Mouse (Mus musculus) cerebellum, adult 9-10 months (tissue): ENCODE measurements around the gene Carhsp1.

Experiments used
- DNase-seq: peaks from one replicate; pipeline ENCODE4 v3.0.0; 2022

Gene Carhsp1

DNA sequence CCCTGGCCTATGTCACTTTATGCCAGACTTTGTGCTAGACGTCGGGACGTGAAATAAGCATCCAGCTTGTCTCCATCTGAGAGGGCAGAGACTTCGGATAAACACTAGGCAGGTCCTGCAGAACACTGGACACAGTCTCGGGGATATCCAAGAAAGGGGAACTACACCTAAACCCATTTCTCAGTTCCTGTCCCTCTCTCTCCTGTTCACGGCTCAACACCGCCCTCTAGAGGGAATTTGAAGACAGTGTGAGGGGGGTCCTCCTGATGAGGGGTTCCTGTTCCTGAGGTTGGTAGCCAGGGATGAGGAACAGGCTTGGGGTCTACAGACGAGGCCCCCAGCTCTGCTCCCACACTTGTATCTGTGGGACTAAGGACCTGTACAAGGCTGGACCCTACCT lies 2.2 kb upstream of the Carhsp1 start:
- no peak for DNase-seq

GRCm38 (mm10) chr16:8673343-8673742 lies 1.4 kb upstream of the Carhsp1 start:
- no peak for DNase-seq

GRCm38 (mm10) chr16:8672811-8673210 lies 856 bp upstream of the Carhsp1 start:
- no peak for DNase-seq

GRCm38 (mm10) chr16:8672350-8672687 lies 364 bp upstream of the Carhsp1 start:
- no peak for DNase-seq

DNA sequence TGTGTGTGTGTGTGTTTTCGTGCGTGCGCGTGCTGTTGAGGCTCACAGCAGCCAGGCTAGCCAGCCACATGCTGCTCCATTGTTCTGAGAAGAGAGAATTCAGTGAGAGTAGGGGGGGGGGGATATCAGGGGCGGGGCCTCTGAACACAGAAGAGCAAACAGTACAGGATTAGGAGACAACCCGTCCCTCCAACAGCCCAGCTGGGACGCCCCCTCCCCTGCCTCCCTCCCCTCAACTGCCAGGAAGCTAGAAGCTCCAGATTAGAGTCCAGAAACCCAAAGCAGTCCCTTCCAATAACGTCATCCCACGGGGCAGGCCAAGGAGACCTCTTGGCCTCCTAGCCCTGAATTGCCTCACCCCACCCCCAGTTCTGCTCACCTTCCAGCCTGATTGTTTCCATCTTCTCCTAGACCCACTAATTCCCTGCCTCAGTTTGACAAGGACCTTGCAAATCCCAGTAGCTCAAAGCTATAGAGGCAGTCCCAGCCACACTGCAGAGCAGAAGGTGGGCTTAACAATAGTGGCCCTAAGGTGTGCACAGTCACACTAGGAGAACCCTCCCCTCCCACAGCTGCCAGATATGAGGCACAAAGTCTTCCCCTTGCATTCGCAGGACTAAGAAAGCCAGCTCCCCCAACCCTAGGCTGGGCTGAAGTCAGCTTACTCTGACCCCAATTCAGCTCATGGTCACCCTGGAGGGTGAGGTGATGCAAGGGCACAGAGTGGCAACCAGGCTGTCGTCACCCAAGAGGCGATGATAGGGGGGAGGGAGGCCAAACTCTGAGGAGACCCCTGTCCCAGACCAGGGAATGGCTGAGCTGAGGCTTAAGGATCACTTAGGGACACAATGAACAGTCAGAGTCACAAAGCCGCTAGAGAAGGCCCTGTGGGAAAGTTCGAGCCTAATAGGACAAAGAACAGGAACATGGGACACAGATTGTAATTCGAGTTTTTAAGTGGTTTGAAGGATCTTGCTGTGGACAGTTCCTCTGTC lies 1.6 kb downstream of the Carhsp1 start:
- DNase-seq = no peak

- no peak for DNase-seq
Observed at GRCm38 (mm10) chr16:8669432-8669831, 2.5 kb downstream of the Carhsp1 start.

DNA sequence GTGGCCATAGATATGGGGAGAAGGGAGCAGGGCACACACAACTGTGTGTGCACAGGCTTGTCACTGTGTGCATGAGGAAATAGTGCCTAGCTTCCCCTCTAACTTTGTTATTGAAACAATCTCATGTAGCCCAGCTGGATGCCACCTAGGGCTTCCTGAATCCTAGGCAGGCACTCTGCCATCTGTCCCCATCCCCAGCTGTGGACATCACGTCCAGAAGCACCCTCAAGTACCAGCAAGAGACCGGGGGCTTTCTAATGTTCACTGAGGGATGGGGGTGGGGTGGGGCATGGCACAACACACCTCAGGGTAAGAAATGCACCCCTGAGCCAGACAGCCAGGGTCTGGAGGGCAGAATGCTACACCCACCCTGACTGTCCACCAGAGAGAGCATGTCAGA lies 3.6 kb downstream of the Carhsp1 start:
- no peak for DNase-seq

- DNase-seq = no peak
Observed at GRCm38 (mm10) chr16:8667814-8668213, 4.1 kb downstream of the Carhsp1 start.

- DNase-seq = no peak
Observed at GRCm38 (mm10) chr16:8667261-8667660, 4.7 kb downstream of the Carhsp1 start.

GRCm38 (mm10) chr16:8666452-8666851 lies 5.5 kb downstream of the Carhsp1 start:
- DNase-seq = no peak

GRCm38 (mm10) chr16:8665367-8665766 lies 6.6 kb downstream of the Carhsp1 start:
- no peak for DNase-seq

DNA sequence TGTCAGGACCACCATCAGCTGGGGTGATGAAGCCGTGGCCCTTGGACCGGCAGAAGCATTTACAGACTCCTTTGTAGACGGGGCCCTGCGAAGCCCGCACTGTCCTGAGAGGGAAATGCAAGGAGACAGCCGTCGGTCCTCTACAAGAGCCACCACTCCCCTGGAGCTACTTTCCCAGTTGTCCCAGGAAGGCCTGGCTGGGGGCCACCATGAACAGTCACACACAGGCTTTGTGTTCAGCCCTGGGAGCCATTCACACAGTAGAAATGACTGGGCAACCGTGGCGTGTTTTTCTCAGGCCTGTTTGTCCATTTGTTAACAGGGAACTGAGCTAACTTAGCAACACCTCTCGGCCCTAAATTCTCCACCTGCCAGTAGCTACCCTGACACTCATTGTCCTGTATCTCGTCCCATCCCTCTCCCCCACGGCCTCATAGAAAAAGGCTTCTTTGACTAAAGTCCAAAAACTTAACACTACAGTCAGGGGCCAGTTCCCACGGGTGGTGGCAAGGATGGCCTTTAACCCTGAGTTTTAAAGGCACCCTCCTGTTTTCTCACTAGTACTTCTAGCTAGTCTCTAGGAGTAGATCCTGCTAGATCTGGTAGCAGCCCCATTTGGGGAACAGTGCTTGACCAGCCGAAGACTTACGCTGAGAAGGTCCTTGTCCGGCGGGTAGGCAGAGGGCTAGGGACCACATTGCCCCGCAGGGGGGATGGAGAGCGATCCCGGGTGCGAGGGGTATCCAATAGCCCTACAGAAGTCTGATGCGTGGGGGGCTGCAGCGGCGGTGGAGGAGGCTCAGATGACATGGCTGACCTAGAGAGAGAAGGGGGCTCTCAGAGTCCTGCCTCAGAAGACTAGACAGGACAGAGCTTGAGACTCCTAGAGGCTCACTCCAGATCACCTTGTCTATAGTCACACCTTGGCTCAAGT lies 8.1 kb downstream of the Carhsp1 start:
- DNase-seq = no peak

- DNase-seq = no peak
Observed at GRCm38 (mm10) chr16:8663022-8663421, 8.9 kb downstream of the Carhsp1 start.

DNA sequence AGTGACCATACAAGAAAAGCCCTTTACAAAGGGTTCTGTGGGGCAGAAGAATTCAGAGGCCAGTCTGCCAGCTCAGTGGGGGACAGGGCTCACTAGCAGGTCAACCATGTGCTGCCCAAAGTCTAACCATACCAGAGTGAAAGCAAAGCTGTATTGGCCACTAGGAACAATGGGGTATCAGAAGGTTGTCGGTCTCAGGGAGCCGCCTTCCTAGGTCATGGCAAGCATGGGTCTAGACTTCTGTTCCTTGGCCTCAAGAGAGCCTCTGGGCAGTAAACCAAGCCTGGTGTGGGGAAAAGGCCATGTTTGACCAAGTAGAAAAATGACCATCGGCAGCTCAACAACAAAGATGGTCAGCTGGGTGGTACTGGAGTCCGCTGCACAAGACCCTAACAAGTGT lies 13.2 kb downstream of the Carhsp1 start:
- no peak for DNase-seq

DNA sequence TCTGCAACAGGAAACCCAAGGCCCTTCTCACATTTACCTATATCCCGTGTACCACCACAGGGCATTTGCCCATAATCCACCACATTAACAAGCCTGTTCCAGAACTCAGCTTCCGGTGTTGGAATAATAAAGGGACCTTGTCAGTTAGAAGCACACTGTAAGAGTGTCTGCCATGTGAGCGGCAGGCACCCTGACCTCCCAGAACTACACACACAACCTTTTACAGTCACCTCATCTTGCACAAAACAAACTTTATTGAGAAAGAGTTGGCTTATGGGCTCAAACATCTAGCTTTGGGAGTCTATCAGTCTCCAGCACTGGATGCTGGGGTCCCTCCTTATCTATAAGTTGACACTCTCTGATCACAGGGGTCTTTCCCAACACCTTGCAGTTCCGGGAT lies 13.6 kb downstream of the Carhsp1 start:
- DNase-seq = no peak

DNA sequence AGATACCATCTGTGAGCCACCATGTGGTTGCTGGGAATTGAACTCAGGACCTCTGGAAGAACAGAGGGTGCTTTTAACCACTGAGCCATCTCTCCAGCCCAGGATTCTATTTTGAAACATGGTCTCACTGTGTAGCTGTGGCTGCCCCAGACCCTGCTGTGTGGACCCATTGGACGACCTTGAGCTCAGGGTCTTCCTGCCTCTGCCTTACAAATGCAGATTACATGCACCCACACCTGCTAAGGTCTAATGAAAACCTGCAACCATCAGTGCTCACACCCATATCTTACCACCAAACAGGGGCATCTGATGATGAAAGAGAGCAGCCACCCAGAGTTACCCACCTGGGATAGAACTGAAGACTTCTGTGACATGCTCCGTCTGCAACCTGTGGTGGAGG lies 15.7 kb downstream of the Carhsp1 start:
- DNase-seq = no peak

DNA sequence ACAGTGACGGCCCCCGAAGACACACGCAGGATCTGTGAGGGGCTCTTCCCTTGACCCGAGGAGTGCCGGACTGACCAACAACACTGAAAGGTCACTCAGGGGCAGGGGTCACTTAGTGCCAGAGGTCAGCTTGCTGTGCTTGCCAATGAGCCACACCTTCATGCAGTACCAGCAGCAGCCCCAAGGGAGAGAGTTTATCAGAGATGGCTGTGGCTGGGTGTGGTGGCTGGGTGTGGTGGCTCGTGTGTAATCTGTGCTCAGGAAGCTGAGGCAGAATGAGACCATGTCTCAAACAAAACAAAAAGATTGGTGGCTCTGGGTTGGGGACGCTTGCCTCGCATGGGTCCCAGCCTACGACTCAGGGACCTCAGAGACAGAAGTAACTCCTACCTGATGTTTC lies 16.4 kb downstream of the Carhsp1 start:
- DNase-seq = no peak

DNA sequence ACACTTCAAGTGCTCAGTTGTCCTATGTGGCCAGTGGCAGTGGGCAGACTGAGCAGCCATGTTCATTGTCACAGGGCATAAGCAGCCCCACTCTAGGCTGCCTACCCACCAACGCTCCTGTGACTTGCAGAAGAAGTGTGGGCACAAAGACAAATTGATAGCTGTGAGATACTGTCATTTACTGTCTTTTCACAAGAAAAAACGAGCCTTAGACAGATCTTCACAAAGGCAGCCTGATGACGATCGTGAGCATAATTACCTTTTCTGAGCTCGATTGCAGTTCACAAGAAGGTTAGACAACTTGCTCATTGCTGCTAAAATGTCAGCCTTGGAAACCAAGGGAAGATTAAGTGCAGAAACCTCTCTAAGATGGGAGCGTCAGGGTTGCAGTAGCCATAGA lies 16.8 kb downstream of the Carhsp1 start:
- no peak for DNase-seq

GRCm38 (mm10) chr16:8650007-8650406 lies 21.9 kb downstream of the Carhsp1 start:
- no peak for DNase-seq

DNA sequence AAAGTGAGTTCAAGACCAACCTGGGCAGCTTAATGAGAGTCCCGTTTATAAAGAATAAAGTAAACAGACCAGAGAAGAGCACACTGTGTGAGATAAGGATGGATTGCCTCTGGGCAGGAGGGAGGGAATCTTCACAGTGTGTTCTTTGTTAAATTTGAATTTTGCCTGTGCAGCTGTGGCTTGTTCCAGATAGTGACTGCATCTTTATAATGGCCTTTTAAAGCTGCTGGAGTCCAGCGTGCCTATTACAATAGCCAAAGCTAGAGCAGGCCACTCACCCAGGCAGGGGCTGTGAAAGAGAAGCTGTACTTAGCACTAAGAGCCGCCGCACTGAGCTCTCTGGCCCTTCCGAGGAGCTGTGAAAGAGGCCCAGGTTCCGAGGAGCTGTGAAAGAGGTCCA lies 26.4 kb downstream of the Carhsp1 start:
- DNase-seq = no peak

GRCm38 (mm10) chr16:8643855-8644254 lies 28.1 kb downstream of the Carhsp1 start:
- DNase-seq = peak; percentile 43

GRCm38 (mm10) chr16:8639466-8640191 lies 32.3 kb downstream of the Carhsp1 start:
- DNase-seq = no peak

DNA sequence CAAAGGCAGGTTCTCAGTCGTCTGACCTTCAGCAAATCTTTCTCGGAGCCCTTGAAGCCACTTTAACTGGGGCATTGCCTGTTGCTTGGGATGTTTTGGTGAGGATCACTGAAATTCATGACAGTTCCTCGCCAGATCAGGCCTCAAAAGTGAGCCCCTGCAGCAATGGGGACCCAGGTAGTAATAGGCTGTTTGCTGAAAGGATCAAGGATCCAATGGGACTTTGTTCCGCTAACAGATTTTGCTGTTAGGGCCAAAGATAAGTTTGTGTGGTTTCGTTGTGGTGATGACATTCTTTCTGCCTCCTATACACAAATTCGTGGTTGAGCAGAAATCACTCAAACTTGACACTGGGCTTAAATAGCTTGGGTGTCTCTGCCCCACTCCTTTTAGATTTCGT lies 33.8 kb downstream of the Carhsp1 start:
- peak; percentile 21 for DNase-seq
